Mouse (Mus musculus) midbrain, postnatal 0 days (tissue): Measurements from ENCODE around the gene Atp8a1. TPM values are rescaled to one million over a fixed set of nuclear protein-coding genes. Genes with fewer than 3 reads are reported as not detected.

Experiments used
- ATAC-seq: fragments of 200-750 bp; cut with Nextera tagmentation; 2 replicates; pipeline ENCODE4 v1.8.0; 2017; ENCODE audit warnings: moderate number of reproducible peaks, mild to moderate bottlenecking, moderate TSS enrichment, moderate library complexity; ENCODE audit not compliant: low FRiP score
- DNase-seq: peaks from one replicate; pipeline ENCODE4 v3.0.0-alpha.2; 2015; ENCODE audit warnings: low spot score
- H3K27ac ChIP-seq: fragments of 300-500 bp; sonication (generic); 2 replicates; pipeline ENCODE4 v1.5.1; 2014; ENCODE audit warnings: low read depth, mild to moderate bottlenecking, low read length, mixed read lengths
- H3K27me3 ChIP-seq: fragments of 300-500 bp; sonication (generic); 2 replicates; pipeline ENCODE4 v1.6.1; 2014; ENCODE audit warnings: low read length, control low read depth, mixed read lengths; ENCODE audit not compliant: insufficient read depth
- H3K36me3 ChIP-seq: fragments of 300-500 bp; sonication (generic); 2 replicates; pipeline ENCODE4 v1.6.1; 2014; ENCODE audit warnings: low read length, control low read depth, mixed read lengths; ENCODE audit not compliant: insufficient read depth
- H3K4me1 ChIP-seq: fragments of 300-500 bp; sonication (generic); 2 replicates; pipeline ENCODE4 v1.6.1; 2014; ENCODE audit warnings: mild to moderate bottlenecking, control low read depth, antibody characterized with exemption, low read length, mixed read lengths; ENCODE audit not compliant: insufficient read depth
- H3K4me2 ChIP-seq: fragments of 300-500 bp; sonication (generic); 2 replicates; pipeline ENCODE4 v1.6.1; 2014; ENCODE audit warnings: low read depth, mild to moderate bottlenecking, low read length, mixed read lengths; ENCODE audit not compliant: poor library complexity, severe bottlenecking
- H3K4me3 ChIP-seq: fragments of 300-500 bp; sonication (generic); 2 replicates; pipeline ENCODE4 v1.5.1; 2014; ENCODE audit warnings: low read depth, mild to moderate bottlenecking, low read length, moderate library complexity
- H3K9ac ChIP-seq: fragments of 300-500 bp; sonication (generic); replicated peaks from 2 replicates; pipeline ENCODE4 v1.6.1; 2014; ENCODE audit warnings: mild to moderate bottlenecking, low read length, moderate library complexity, mixed read lengths; ENCODE audit not compliant: poor library complexity, severe bottlenecking
- H3K9me3 ChIP-seq: fragments of 300-500 bp; sonication (generic); 2 replicates; pipeline ENCODE4 v1.6.1; 2016; ENCODE audit warnings: low read length, control low read depth
- CTCF ChIP-seq: IDR thresholded peaks from 2 replicates; pipeline ENCODE4 v1.5.1; 2016; ENCODE audit warnings: antibody characterized with exemption, mild to moderate bottlenecking
- WGBS: fragments of 180-500 bp; shearing (Covaris S2); extraction: QIAGEN DNeasy Blood & Tissue Kit; methylation state at CpG from one replicate; pipeline ENCODE4 v1.1.7; 2014; 5-methylcytosine and 5-hydroxymethylcytosine counted together
- polyA plus RNA-seq: library from polyadenylated mRNA; unstranded; fragments of >200 nt; fragmentation: Nextera tagmentation; extraction: Ambion mirVana; gene quantifications from 2 replicates; pipeline ENCODE4 v1.2.1, GENCODE M21; 2015
- total RNA-seq: library from RNA; depleted of rRNA; stranded (reverse); fragments of >200 nt; gene quantifications from 2 replicates; pipeline ENCODE4 v1.2.3, GENCODE M21; 2014

Gene Atp8a1
- total and polyA plus RNA-seq, 2 experiments from 2014 or later: 42.9 to 95.7 TPM

- H3K4me3 ChIP-seq: no peak overlapping the region
- TF ChIP-seq CTCF: no peak
These were observed 108.0 kb downstream of the Atp8a1 start for GRCm38 (mm10) chr5:67739261-67739660.

GRCm38 (mm10) chr5:67738133-67738532 lies 109.1 kb downstream of the Atp8a1 start:
- ATAC-seq (no peak), DNase-seq (no peak)
- Histone ChIP-seq H3K9me3 (no peaks in the 10 kb centered on the region), H3K27me3 (no peaks in the 10 kb centered on the region), H3K4me1 (no peaks in the 10 kb centered on the region), H3K4me3 (no peak overlapping the region), H3K4me2 (no peak overlapping the region), H3K9ac (no peak overlapping the region), H3K27ac (no peak overlapping the region), H3K36me3 (peaks cover 13% of the 10 kb centered on the region; the same call in 1 of the 2 replicates)
- 94% methylated on average over 10 of the region's 10 CpGs for WGBS
- peak; percentile 46 for TF ChIP-seq CTCF

More at GRCm38 (mm10) chr5:67739261-67739660, 108.0 kb downstream of the Atp8a1 start:
- DNase-seq (no peak), ATAC-seq (no peak)
- Histone ChIP-seq H3K36me3 (peaks cover 21% of the 10 kb centered on the region; the same call in 1 of the 2 replicates), H3K9me3 (no peaks in the 10 kb centered on the region), H3K9ac (no peak overlapping the region), H3K4me1 (no peaks in the 10 kb centered on the region), H3K27ac (no peak overlapping the region), H3K27me3 (no peaks in the 10 kb centered on the region), H3K4me2 (no peak overlapping the region)
- whole genome bisulfite sequencing: 85% methylated on average over 3 of the region's 3 CpGs

- Histone ChIP-seq H3K27ac (no peak overlapping the region), H3K36me3 (0 out of 2 replicates have a peak, but pooled peaks cover 18% of the 10 kb centered on the region), H3K4me2 (no peak overlapping the region), H3K4me3 (no peak overlapping the region), H3K4me1 (no peaks in the 10 kb centered on the region), H3K9me3 (no peaks in the 10 kb centered on the region), H3K9ac (no peak overlapping the region), H3K27me3 (no peaks in the 10 kb centered on the region)
- no peak for ATAC-seq
- WGBS: 94% methylated on average over 1 of the region's 1 CpGs
- DNase-seq: no peak
- TF ChIP-seq CTCF: no peak
These were observed 111.5 kb downstream of the Atp8a1 start for GRCm38 (mm10) chr5:67735771-67736170.

GRCm38 (mm10) chr5:67733551-67734258 lies 113.5 kb downstream of the Atp8a1 start:
- DNase-seq: no peak
- Histone ChIP-seq H3K4me2 (no peak overlapping the region), H3K36me3 (peaks cover 26% of the 10 kb centered on the region; the same call in 1 of the 2 replicates), H3K27me3 (no peaks in the 10 kb centered on the region), H3K4me1 (no peaks in the 10 kb centered on the region), H3K9me3 (no peaks in the 10 kb centered on the region), H3K27ac (no peak overlapping the region), H3K9ac (no peak overlapping the region), H3K4me3 (no peak overlapping the region)
- no peak for TF ChIP-seq CTCF
- WGBS: 76% methylated on average over 9 of the region's 9 CpGs
- ATAC-seq: no peak

GRCm38 (mm10) chr5:67733150-67733549 lies 114.1 kb downstream of the Atp8a1 start:
- no peaks in the 10 kb centered on the region for H3K27me3 ChIP-seq
- H3K4me1 ChIP-seq: no peaks in the 10 kb centered on the region
- H3K9ac ChIP-seq: no peak overlapping the region
- 79% methylated on average over 6 of the region's 6 CpGs for WGBS
- no peak overlapping the region for H3K27ac ChIP-seq
- DNase-seq (no peak), ATAC-seq (no peak)
- no peak for TF ChIP-seq CTCF
- H3K9me3 ChIP-seq: no peaks in the 10 kb centered on the region
- no peak overlapping the region for H3K4me2 ChIP-seq
- no peak overlapping the region for H3K4me3 ChIP-seq
- H3K36me3 ChIP-seq: peaks cover 29% of the 10 kb centered on the region; the same call in 1 of the 2 replicates

- ATAC-seq (0 out of 2 replicates have a peak, but pooled peaks have one; percentile 32), DNase-seq (peak; percentile 59)
- H3K27ac ChIP-seq: no peak overlapping the region
- H3K36me3 ChIP-seq: peaks cover 27% of the 10 kb centered on the region; the same call in 1 of the 2 replicates
- WGBS: 15% methylated on average over 2 of the region's 2 CpGs
- no peak overlapping the region for H3K4me2 ChIP-seq
- no peaks in the 10 kb centered on the region for H3K4me1 ChIP-seq
- H3K27me3 ChIP-seq: no peaks in the 10 kb centered on the region
- no peak overlapping the region for H3K9ac ChIP-seq
- TF ChIP-seq CTCF: peak; percentile 71
- H3K4me3 ChIP-seq: no peak overlapping the region
- no peaks in the 10 kb centered on the region for H3K9me3 ChIP-seq
These were observed 119.5 kb downstream of the Atp8a1 start for GRCm38 (mm10) chr5:67727755-67728154.
